Mouse (Mus musculus) liver, postnatal 0 days (tissue): ENCODE results near the gene Nkd2. TPM values are rescaled to one million over a fixed set of nuclear protein-coding genes. Genes with fewer than 3 reads are reported as not detected.

Experiments
- ATAC-seq: fragments of 200-750 bp; cut with Nextera tagmentation; 2 replicates; pipeline ENCODE4 v1.8.0; 2017; ENCODE audit warnings: mild to moderate bottlenecking, moderate library complexity
- DNase-seq: peaks from one replicate; pipeline ENCODE4 v3.0.0-alpha.2; 2016
- H3K27ac ChIP-seq: fragments of 300-500 bp; sonication (generic); 2 replicates; pipeline ENCODE4 v1.5.1; 2014; ENCODE audit warnings: antibody characterized with exemption, moderate library complexity, mild to moderate bottlenecking, low read depth
- H3K27me3 ChIP-seq: fragments of 300-500 bp; sonication (generic); 2 replicates; pipeline ENCODE4 v1.6.1; 2014; ENCODE audit warnings: low read length, control low read depth, mixed read lengths; ENCODE audit not compliant: insufficient read depth
- H3K36me3 ChIP-seq: fragments of 300-500 bp; sonication (generic); replicated peaks from 2 replicates; pipeline ENCODE4 v1.6.1; 2014; ENCODE audit warnings: mild to moderate bottlenecking, control low read depth, low read length, moderate library complexity, mixed read lengths; ENCODE audit not compliant: insufficient read depth
- H3K4me1 ChIP-seq: fragments of 300-500 bp; sonication (generic); 2 replicates; pipeline ENCODE4 v1.6.1; 2014; ENCODE audit warnings: antibody characterized with exemption, mild to moderate bottlenecking, control low read depth; ENCODE audit not compliant: insufficient read depth
- H3K4me2 ChIP-seq: fragments of 300-500 bp; sonication (generic); 2 replicates; pipeline ENCODE4 v1.6.1; 2014; ENCODE audit warnings: low read depth, mild to moderate bottlenecking, low read length, moderate library complexity, mixed read lengths
- H3K4me3 ChIP-seq: fragments of 300-500 bp; sonication (generic); 2 replicates; pipeline ENCODE4 v1.5.1; 2014; ENCODE audit warnings: low read depth, low read length
- H3K9ac ChIP-seq: fragments of 300-500 bp; sonication (generic); replicated peaks from 2 replicates; pipeline ENCODE4 v1.6.1; 2014; ENCODE audit warnings: mild to moderate bottlenecking, moderate library complexity
- H3K9me3 ChIP-seq: fragments of 300-500 bp; sonication (generic); 2 replicates; pipeline ENCODE4 v1.6.1; 2016; ENCODE audit warnings: mild to moderate bottlenecking, control low read depth, low read length, mixed read lengths
- CTCF ChIP-seq: sonication (generic); IDR thresholded peaks from 2 replicates; pipeline ENCODE4 v1.5.1; 2016; ENCODE audit warnings: antibody characterized with exemption, low read depth
- EP300 ChIP-seq: IDR thresholded peaks from 2 replicates; pipeline ENCODE4 v1.6.1; 2016; ENCODE audit warnings: antibody characterized with exemption, low read depth, mild to moderate bottlenecking
- WGBS: fragments of 180-500 bp; shearing (Covaris S2); extraction: QIAGEN DNeasy Blood & Tissue Kit; methylation state at CpG from one replicate; pipeline ENCODE4 v1.1.7; 2014; ENCODE audit not compliant: insufficient replicate concordance; 5-methylcytosine and 5-hydroxymethylcytosine counted together
- polyA plus RNA-seq: library from polyadenylated mRNA; unstranded; fragments of >200 nt; fragmentation: Nextera tagmentation; extraction: Ambion mirVana; gene quantifications from 2 replicates; pipeline ENCODE4 v1.2.1, GENCODE M21; 2015

The Nkd2 gene
- polyA plus RNA-seq, 1 experiment from 2014 or later, result 0.13 TPM

DNA sequence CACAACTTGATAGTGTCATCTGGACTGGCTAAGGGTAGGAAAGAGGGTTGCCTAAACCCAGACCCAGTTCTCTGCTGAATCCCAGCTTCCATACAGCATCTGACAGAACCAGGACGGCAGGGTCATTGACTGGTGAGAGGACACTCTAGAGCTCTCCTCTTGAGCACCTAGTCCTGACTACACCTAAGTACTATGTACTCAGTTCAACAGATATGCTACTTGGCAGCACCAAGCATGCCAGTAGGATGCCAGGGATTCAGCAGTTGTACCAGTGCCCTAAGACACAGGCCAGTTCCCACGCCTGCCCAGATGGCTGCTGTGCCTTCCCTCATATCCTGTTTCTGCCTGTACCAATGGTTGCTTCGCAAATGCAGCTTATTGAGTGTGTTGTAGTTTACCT is 34.5 kb downstream of the Nkd2 start:
- Histone ChIP-seq H3K4me1 (no peaks in the 10 kb centered on the region), H3K36me3 (peaks cover 18% of the 10 kb centered on the region), H3K9ac (no peak overlapping the region), H3K4me3 (no peak overlapping the region), H3K27me3 (no peaks in the 10 kb centered on the region), H3K27ac (no peak overlapping the region), H3K4me2 (no peak overlapping the region), H3K9me3 (no peaks in the 10 kb centered on the region)
- WGBS, result 81% methylated on average over 3 of the region's 3 CpGs
- ATAC-seq (no peak), DNase-seq (no peak)
- TF ChIP-seq CTCF, result no peak
- no peak for TF ChIP-seq EP300

GRCm38 (mm10) chr13:73804914-73805313 is 42.5 kb downstream of the Nkd2 start:
- Histone ChIP-seq H3K9ac (no peak overlapping the region), H3K27ac (no peak overlapping the region), H3K9me3 (no peaks in the 10 kb centered on the region), H3K27me3 (no peaks in the 10 kb centered on the region), H3K4me1 (no peaks in the 10 kb centered on the region), H3K4me2 (no peak overlapping the region), H3K4me3 (no peak overlapping the region), H3K36me3 (peaks cover 14% of the 10 kb centered on the region)
- WGBS, result 89% methylated on average over 5 of the region's 5 CpGs
- DNase-seq (no peak), ATAC-seq (no peak)
- TF ChIP-seq EP300, result no peak
- no peak for TF ChIP-seq CTCF

GRCm38 (mm10) chr13:73803450-73804178 is 43.8 kb downstream of the Nkd2 start:
- no peak overlapping the region for H3K9ac ChIP-seq
- TF ChIP-seq CTCF, result no peak
- no peak for TF ChIP-seq EP300
- DNase-seq (peak; percentile 58), ATAC-seq (peak; percentile 78)
- 0 out of 2 replicates have a peak overlapping the region, but pooled peaks have one; percentile 22 for H3K27ac ChIP-seq
- H3K27me3 ChIP-seq, result no peaks in the 10 kb centered on the region
- no peak overlapping the region for H3K4me2 ChIP-seq
- H3K36me3 ChIP-seq, result peaks cover 18% of the 10 kb centered on the region
- 49% methylated on average over 8 of the region's 8 CpGs for WGBS
- H3K9me3 ChIP-seq, result no peaks in the 10 kb centered on the region
- no peak overlapping the region for H3K4me3 ChIP-seq
- no peaks in the 10 kb centered on the region for H3K4me1 ChIP-seq

- no peak overlapping the region for H3K4me3 ChIP-seq
- DNase-seq, result no peak
- H3K4me2 ChIP-seq, result no peak overlapping the region
- WGBS, result 73% methylated on average over 5 of the region's 5 CpGs
- no peaks in the 10 kb centered on the region for H3K4me1 ChIP-seq
- no peaks in the 10 kb centered on the region for H3K9me3 ChIP-seq
- no peak for TF ChIP-seq EP300
- TF ChIP-seq CTCF, result no peak
- ATAC-seq, result no peak
- no peak overlapping the region for H3K9ac ChIP-seq
- H3K27me3 ChIP-seq, result no peaks in the 10 kb centered on the region
- H3K27ac ChIP-seq, result no peak overlapping the region
- peaks cover 33% of the 10 kb centered on the region for H3K36me3 ChIP-seq
These were observed 48.3 kb downstream of the Nkd2 start for GRCm38 (mm10) chr13:73799110-73799509.

GRCm38 (mm10) chr13:73793171-73793570 is 54.3 kb downstream of the Nkd2 start:
- WGBS, result 68% methylated on average over 5 of the region's 5 CpGs
- no peak overlapping the region for H3K9ac ChIP-seq
- no peaks in the 10 kb centered on the region for H3K9me3 ChIP-seq
- H3K36me3 ChIP-seq, result peaks cover 49% of the 10 kb centered on the region
- no peaks in the 10 kb centered on the region for H3K4me1 ChIP-seq
- H3K4me3 ChIP-seq, result no peak overlapping the region
- H3K4me2 ChIP-seq, result no peak overlapping the region
- H3K27ac ChIP-seq, result no peak overlapping the region
- no peaks in the 10 kb centered on the region for H3K27me3 ChIP-seq
- TF ChIP-seq EP300 (no peak), CTCF (no peak)
- DNase-seq (no peak), ATAC-seq (no peak)

DNA sequence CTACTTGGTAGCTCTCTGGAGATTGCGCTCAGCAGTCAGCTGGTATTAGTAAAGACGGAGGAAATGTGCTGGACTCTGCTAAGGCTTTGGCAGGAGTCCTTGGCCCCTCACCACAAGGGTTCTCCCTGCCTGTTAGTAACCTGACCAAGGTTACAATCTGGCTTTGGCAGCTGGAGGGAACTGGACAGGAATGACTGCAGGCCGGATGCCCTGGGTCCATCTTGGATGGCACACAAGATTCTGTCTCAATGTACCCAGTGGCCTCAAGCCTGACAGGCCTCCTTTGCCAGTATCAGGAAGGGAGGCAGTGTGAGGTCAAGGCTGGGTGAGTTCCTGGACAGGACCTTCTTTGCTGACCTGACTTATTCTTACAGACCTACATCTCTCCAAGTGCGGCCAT is 55.3 kb downstream of the Nkd2 start:
- peaks cover 54% of the 10 kb centered on the region for H3K36me3 ChIP-seq
- H3K9me3 ChIP-seq, result no peaks in the 10 kb centered on the region
- H3K27ac ChIP-seq, result no peak overlapping the region
- H3K27me3 ChIP-seq, result no peaks in the 10 kb centered on the region
- DNase-seq, result no peak
- H3K4me2 ChIP-seq, result no peak overlapping the region
- no peak overlapping the region for H3K4me3 ChIP-seq
- TF ChIP-seq EP300 (no peak), CTCF (no peak)
- H3K9ac ChIP-seq, result no peak overlapping the region
- ATAC-seq, result no peak
- H3K4me1 ChIP-seq, result no peaks in the 10 kb centered on the region
- WGBS, result 90% methylated on average over 4 of the region's 4 CpGs
